Mouse (Mus musculus): ENCODE measurements at regions not wholly inside any gene's neighbourhood (a gene's known extent, or its start where the extent isn't known, plus 50 kb on each side); places are given as distances from the start of the nearest gene placed in this dataset.

GRCm38 (mm10) chr3:3000199-3000598 lies 2750.4 kb upstream of the Gm8797 start:
- Histone ChIP-seq H3K4me3 (ENCODE audit: insufficient read depth, low read depth, low read length) (no peak overlapping the region), H3K79me2 (ENCODE audit: control insufficient read depth, insufficient read depth, low read length) (no peaks in the 10 kb centered on the region), H3K4me1 (ENCODE audit: control insufficient read depth, insufficient read depth, low read length) (no peaks in the 10 kb centered on the region), H3K27ac (replicated peaks; ENCODE audit: insufficient read depth, low read depth, low read length) (no peak overlapping the region), H3K27me3 (ENCODE audit: control insufficient read depth, insufficient read depth, low read length) (no peaks in the 10 kb centered on the region), H3K36me3 (ENCODE audit: control insufficient read depth, insufficient read depth, low read length) (no peaks in the 10 kb centered on the region), H3K9ac (ENCODE audit: low read depth, low read length) (no peak overlapping the region)
- TF ChIP-seq CTCF (IDR thresholded peaks at IDR 0.05; ENCODE audit: low read depth, low read length) (no peak), POLR2A (IDR thresholded peaks at IDR 0.05; ENCODE audit: extremely low read depth, insufficient read depth, low read length) (no peak)
- peak; percentile 37 for DNase-seq (ENCODE audit: extremely low read depth, low read depth, low spot score)

GRCm38 (mm10) chr3:3001224-3001623 lies 2749.4 kb upstream of the Gm8797 start:
- H3K4me1 ChIP-seq (ENCODE audit: control insufficient read depth, insufficient read depth, low read length): no peaks in the 10 kb centered on the region
- H3K79me2 ChIP-seq (ENCODE audit: control insufficient read depth, insufficient read depth, low read length): no peaks in the 10 kb centered on the region
- no peaks in the 10 kb centered on the region for H3K36me3 ChIP-seq (ENCODE audit: control insufficient read depth, insufficient read depth, low read length)
- WGBS: 59% methylated on average over 4 of the region's 4 CpGs
- DNase-seq (ENCODE audit: extremely low read depth, low read depth, low spot score): no peak
- H3K27me3 ChIP-seq (ENCODE audit: control insufficient read depth, insufficient read depth, low read length): no peaks in the 10 kb centered on the region
- no peak overlapping the region for H3K27ac ChIP-seq (replicated peaks; ENCODE audit: insufficient read depth, low read depth, low read length)
- TF ChIP-seq CTCF (IDR thresholded peaks at IDR 0.05; ENCODE audit: low read depth, low read length): no peak
- TF ChIP-seq POLR2A (IDR thresholded peaks at IDR 0.05; ENCODE audit: extremely low read depth, insufficient read depth, low read length): no peak
- H3K4me3 ChIP-seq (ENCODE audit: insufficient read depth, low read depth, low read length): no peak overlapping the region
- no peak overlapping the region for H3K9ac ChIP-seq (ENCODE audit: low read depth, low read length)

- no peak for DNase-seq (ENCODE audit: extremely low read depth, low read depth, low spot score)
These were observed 2749.0 kb upstream of the Gm8797 start for GRCm38 (mm10) chr3:3001639-3002038.

GRCm38 (mm10) chr3:3003425-3003824 lies 2747.2 kb upstream of the Gm8797 start:
- no peaks in the 10 kb centered on the region for H3K27me3 ChIP-seq (ENCODE audit: control insufficient read depth, insufficient read depth, low read length)
- H3K4me1 ChIP-seq (ENCODE audit: control insufficient read depth, insufficient read depth, low read length): no peaks in the 10 kb centered on the region
- no peaks in the 10 kb centered on the region for H3K36me3 ChIP-seq (ENCODE audit: control insufficient read depth, insufficient read depth, low read length)
- H3K9ac ChIP-seq (ENCODE audit: low read depth, low read length): no peak overlapping the region
- no peak for DNase-seq (ENCODE audit: extremely low read depth, low read depth, low spot score)
- no peak overlapping the region for H3K4me3 ChIP-seq (ENCODE audit: insufficient read depth, low read depth, low read length)
- no peak overlapping the region for H3K27ac ChIP-seq (replicated peaks; ENCODE audit: insufficient read depth, low read depth, low read length)
- H3K79me2 ChIP-seq (ENCODE audit: control insufficient read depth, insufficient read depth, low read length): no peaks in the 10 kb centered on the region
- TF ChIP-seq CTCF (IDR thresholded peaks at IDR 0.05; ENCODE audit: low read depth, low read length) (no peak), POLR2A (IDR thresholded peaks at IDR 0.05; ENCODE audit: extremely low read depth, insufficient read depth, low read length) (no peak)
- 85% methylated on average over 1 of the region's 1 CpGs for WGBS

More at GRCm38 (mm10) chr3:3001639-3002038, 2749.0 kb upstream of the Gm8797 start:
- no peak overlapping the region for H3K27ac ChIP-seq (replicated peaks; ENCODE audit: insufficient read depth, low read depth, low read length)
- TF ChIP-seq CTCF (IDR thresholded peaks at IDR 0.05; ENCODE audit: low read depth, low read length): no peak
- no peak for TF ChIP-seq POLR2A (IDR thresholded peaks at IDR 0.05; ENCODE audit: extremely low read depth, insufficient read depth, low read length)
- no peak overlapping the region for H3K4me3 ChIP-seq (ENCODE audit: insufficient read depth, low read depth, low read length)
- no peaks in the 10 kb centered on the region for H3K79me2 ChIP-seq (ENCODE audit: control insufficient read depth, insufficient read depth, low read length)
- no peaks in the 10 kb centered on the region for H3K4me1 ChIP-seq (ENCODE audit: control insufficient read depth, insufficient read depth, low read length)
- H3K9ac ChIP-seq (ENCODE audit: low read depth, low read length): no peak overlapping the region
- no peaks in the 10 kb centered on the region for H3K36me3 ChIP-seq (ENCODE audit: control insufficient read depth, insufficient read depth, low read length)
- H3K27me3 ChIP-seq (ENCODE audit: control insufficient read depth, insufficient read depth, low read length): no peaks in the 10 kb centered on the region

GRCm38 (mm10) chr3:3011111-3011510 lies 2739.5 kb upstream of the Gm8797 start:
- WGBS: 70% methylated on average over 1 of the region's 1 CpGs
- H3K4me1 ChIP-seq (ENCODE audit: control insufficient read depth, insufficient read depth, low read length): no peaks in the 10 kb centered on the region
- no peak for TF ChIP-seq CTCF (IDR thresholded peaks at IDR 0.05; ENCODE audit: low read depth, low read length)
- TF ChIP-seq POLR2A (IDR thresholded peaks at IDR 0.05; ENCODE audit: extremely low read depth, insufficient read depth, low read length): no peak
- no peaks in the 10 kb centered on the region for H3K79me2 ChIP-seq (ENCODE audit: control insufficient read depth, insufficient read depth, low read length)
- H3K9ac ChIP-seq (ENCODE audit: low read depth, low read length): no peak overlapping the region
- H3K4me3 ChIP-seq (ENCODE audit: insufficient read depth, low read depth, low read length): no peak overlapping the region
- no peaks in the 10 kb centered on the region for H3K36me3 ChIP-seq (ENCODE audit: control insufficient read depth, insufficient read depth, low read length)
- no peak for DNase-seq (ENCODE audit: extremely low read depth, low read depth, low spot score)
- no peaks in the 10 kb centered on the region for H3K27me3 ChIP-seq (ENCODE audit: control insufficient read depth, insufficient read depth, low read length)
- H3K27ac ChIP-seq (replicated peaks; ENCODE audit: insufficient read depth, low read depth, low read length): no peak overlapping the region

- 78% methylated on average over 5 of the region's 5 CpGs for WGBS
- DNase-seq (ENCODE audit: extremely low read depth, low read depth, low spot score): no peak
These were observed 2737.7 kb upstream of the Gm8797 start for GRCm38 (mm10) chr3:3012951-3013350.

More at GRCm38 (mm10) chr3:3012951-3013350, 2737.7 kb upstream of the Gm8797 start:
- Histone ChIP-seq H3K9ac (ENCODE audit: low read depth, low read length) (no peak overlapping the region), H3K4me3 (ENCODE audit: insufficient read depth, low read depth, low read length) (no peak overlapping the region), H3K4me1 (ENCODE audit: control insufficient read depth, insufficient read depth, low read length) (no peaks in the 10 kb centered on the region), H3K36me3 (ENCODE audit: control insufficient read depth, insufficient read depth, low read length) (no peaks in the 10 kb centered on the region), H3K27ac (replicated peaks; ENCODE audit: insufficient read depth, low read depth, low read length) (no peak overlapping the region), H3K27me3 (ENCODE audit: control insufficient read depth, insufficient read depth, low read length) (no peaks in the 10 kb centered on the region), H3K79me2 (ENCODE audit: control insufficient read depth, insufficient read depth, low read length) (no peaks in the 10 kb centered on the region)
- TF ChIP-seq POLR2A (IDR thresholded peaks at IDR 0.05; ENCODE audit: extremely low read depth, insufficient read depth, low read length): no peak
- no peak for TF ChIP-seq CTCF (IDR thresholded peaks at IDR 0.05; ENCODE audit: low read depth, low read length)
